Mouse (Mus musculus): ENCODE results near the gene Hoxc11.
A peak's percentile ranks its signal among the peaks of the same experiment; 100 is the strongest.

Gene Hoxc11

DNA sequence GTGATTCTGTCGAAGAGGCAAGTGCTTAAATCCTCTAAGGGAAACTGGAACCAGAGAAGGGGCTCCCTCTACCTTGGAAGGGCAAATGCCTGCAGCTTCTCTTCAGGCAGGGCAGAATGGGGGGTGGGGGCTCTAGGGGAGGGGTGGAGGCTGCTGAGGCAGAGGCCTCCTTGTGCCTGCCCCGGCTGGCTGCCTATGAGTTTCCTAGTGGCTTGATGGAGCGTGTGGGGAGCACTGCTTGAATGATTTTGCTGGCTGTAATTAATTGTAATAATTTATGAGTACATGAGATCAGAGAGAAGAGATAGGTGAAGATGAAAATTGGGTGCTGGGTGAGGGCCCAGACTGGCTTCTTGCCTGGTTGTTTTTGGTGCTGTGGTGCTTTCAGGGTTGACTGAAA is 30.7 kb downstream of the Hoxc11 start:
- no peak for DNase-seq

DNA sequence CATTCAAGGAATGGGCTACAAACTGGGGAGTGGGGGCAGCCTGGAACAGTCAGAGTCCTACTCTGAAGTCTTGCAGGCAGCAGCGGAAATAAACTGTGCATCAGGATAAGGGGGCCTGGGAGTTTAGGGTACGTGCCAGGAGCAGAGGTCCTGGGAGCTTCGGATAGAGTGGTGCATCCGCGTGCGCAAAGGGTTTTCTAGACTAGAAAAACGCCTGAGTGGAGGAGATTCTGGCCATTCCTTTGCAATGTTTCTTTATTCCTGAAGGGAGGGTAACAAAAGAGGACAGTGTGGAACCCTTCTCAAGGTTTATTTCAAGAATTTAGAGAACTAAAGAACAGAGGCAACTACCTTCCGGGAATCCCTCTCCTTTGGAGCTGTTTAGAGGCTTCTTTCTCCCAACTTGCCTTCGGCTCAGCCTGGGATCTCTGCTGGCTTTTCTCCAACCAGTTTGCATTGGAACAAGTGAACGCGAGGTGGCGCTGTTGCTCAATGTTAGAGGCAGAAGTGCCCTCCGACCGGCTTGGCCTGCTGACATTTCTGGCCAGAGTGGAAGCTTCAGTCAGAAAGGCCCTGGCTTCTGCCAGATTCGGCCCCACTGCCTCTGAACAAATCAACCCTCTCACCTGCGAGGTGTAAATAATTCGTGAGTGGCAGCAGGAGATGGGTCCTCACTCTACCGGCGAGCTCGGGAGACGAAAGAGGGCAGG is 33.1 kb downstream of the Hoxc11 start:
- DNase-seq = peak; percentile 97

DNA sequence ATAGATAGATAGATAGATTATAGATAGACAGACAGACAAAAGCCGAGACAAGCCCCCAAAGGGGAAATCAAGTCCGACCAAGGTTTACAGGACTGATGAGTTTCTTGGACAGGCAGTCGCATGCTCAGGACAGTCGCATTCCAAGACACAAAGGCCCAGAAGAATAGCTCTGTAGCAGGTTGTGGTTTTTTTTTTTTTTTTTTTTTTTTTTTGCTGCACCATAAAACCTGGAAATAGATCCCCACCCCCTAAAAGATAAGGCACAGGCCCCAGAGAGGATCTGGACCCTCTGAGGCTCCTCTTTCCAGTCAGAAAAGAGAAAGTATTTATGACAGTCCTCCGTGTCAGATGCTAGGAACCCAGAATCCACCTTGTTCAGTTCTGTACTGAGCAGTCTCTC is 33.9 kb downstream of the Hoxc11 start:
- DNase-seq = no peak

DNA sequence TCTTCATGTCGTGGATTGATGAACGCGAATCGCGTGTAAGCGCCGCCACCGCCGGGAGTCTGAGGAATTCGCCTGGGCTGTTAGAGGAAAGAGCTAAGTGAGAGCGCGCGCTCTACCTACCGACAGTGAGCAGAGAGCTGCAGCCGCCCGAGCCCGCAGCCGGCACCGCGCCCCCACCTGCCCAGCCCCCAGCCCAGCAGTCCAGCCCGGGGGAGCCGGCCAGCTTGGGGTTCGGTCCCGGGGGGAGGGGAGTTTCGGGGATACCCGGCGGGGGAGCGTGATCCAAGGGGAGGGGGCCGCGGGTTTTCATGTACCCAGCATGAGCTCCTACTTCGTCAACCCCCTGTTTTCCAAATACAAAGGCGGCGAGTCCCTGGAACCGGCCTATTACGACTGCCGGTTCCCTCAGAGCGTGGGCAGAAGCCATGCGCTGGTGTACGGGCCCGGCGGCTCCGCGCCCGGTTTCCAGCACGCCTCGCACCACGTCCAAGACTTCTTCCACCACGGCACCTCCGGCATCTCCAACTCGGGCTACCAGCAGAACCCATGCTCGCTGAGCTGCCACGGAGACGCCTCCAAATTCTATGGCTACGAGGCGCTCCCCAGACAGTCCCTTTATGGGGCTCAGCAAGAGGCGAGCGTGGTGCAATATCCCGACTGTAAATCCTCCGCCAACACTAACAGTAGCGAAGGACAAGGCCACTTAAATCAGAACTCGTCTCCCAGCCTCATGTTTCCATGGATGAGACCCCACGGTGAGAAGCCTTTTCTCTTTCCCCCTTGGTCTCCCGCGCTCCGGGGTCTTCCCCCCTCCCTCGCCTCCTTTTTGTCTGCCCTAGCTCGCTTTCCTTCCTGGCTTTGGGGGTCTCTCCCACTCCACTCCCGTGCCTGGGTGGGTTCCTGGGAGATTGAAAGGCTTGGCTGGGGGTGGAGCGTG is 36.5 kb downstream of the Hoxc11 start, which contains the start of gene Hoxc8:
Gene Hoxc8 (plus strand): TSS at position 147 of the 937 bp plus-strand sequence.
- DNase-seq = no peak

DNA sequence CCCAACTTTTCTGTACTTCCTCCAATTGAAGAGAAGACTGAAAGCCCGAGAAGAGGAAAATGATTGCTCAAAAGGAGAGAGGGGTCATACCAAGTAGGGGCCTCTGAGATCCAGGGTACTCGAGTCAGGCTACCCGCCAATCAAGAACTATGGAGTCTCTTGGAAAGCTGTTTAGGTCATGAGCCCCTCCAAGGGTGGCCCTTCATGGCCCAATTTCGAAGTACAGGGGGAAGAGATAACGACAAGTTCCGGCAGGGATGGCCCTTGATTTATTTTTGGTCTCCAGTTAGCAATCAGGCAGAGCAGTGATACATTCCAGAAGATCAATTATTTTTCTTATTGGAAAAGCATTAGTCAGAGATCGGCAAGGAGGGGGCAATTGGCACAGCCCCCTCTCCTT is 37.6 kb downstream of the Hoxc11 start:
- DNase-seq = no peak

DNA sequence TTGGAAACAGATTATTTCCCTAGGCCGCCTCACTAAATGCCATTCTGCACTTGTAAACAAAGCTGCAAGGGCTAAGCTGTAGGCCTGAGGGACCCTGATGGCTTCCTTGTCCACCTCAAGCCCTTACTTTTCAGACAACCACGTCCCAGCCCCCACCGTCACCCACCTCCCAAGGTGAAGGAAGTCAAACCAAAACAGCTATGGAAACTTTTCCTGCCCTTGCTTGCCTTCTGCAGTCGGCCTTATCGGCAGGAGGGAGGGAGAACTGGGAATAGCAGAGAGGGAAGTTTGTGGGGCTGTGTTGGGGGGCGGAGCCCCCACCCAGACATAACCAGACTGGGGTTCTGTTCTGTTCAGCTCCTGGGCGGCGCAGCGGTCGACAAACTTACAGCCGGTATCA is 38.0 kb downstream of the Hoxc11 start:
- DNase-seq = no peak

DNA sequence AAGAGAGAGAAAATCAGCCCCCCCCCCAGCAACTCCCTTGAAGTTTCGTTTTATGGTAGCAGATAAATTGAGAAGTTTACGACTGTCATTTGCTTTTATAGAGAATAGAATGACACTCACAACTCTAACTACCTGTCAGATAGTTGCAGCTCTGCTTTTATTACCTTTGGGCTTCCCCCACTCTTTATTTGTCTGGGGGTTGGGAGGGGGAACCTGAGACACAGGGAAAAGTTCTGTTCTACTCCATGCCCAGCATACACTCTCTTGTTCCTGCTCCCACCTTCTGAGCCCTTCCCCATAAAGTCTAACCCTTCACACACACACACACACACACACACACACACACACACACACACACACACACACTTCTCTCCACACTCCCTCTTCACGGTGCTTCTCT is 38.6 kb downstream of the Hoxc11 start:
- no peak for DNase-seq

DNA sequence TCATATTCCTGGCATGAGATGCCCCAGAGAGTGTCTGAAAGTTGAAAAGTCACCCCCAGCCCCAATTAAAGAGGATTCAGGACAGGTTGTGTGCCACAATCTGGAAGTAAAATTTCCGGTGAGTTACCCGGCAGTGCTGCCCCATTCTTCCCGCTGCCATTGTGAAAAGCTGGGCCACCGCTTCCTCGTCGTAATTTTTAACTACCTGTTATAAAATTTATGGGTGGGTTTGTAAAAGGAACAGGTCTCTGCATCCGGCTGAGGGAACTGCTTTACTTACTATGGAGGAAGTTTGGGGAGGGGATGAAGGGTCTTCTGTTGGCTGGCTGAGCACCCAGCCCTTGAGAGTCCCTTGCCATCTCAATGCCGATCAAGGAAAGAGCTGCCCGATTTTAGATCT is 42.3 kb downstream of the Hoxc11 start:
- peak; percentile 6 for DNase-seq

DNA sequence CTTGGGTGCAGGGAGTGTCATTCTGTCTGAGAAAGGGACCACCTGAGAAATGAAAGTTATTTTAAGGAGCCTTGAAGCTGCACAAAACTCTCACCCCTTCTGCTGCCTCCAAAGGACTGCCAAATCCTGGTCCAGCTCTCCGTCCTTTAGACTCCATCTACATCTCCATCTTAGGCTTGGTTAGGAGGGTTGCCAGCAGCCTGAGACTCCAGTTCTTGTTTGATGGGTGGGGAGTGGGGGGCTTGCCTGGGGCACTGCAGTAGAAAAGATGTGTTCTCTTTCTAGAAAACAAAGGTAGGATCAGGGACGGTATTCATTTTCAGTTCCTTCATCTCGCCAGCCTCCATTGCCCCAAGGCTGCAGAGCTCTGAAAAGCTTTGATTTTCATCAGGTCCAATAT is 43.2 kb downstream of the Hoxc11 start:
- peak; percentile 19 for DNase-seq

DNA sequence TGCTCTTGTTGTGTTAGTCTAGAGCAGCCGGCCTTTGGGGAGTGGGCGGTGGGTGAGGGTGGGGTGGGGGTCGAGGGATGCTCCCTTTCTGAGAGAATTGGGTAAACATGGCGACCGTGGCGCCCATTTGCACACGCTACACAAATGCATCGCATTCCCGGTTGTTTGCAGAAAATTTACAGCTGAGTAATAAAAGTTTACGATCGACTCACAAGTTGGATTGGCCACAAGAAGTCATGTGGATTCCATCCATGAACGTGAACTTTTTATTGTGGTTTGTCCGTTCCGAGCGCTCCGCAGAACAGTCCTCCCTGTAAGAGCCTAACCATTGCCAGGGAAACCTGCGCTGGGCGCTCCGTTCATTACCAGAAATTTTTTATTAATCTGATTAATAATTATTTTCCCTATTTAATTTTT is 43.7 kb downstream of the Hoxc11 start, which contains the start of gene Hoxc6:
Gene Hoxc6 (plus strand): TSS at position 319 of the 417 bp plus-strand sequence.
- peak; percentile 73 for DNase-seq

DNA sequence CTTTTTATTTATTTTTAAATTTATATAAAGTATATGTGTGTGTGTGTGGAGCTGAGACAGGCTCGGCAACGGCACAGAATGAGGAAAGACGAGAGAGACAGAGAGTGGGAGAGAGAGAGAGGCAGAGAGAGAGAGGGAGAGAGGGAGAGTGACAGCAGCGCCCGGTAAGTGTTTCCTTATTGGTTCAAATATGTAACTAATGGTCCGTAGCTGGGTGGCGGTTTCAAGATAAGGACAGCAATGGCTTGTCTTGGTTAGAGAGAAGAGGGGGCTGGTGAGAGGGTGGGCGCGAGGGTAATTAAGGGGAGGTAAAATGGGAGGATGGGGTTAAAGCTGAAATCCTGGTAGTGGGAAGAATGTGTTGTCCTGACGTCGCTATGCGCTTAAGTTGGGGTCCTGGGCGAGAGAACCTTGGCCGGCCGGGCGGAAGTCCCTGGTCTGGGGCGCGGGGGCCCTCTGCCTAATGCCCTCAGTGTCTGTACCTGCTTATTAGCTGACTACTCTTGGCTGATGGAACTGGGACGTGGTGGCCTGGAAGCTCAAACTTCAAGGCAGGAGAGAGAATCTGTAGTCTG is 44.5 kb downstream of the Hoxc11 start:
- DNase-seq = no peak

DNA sequence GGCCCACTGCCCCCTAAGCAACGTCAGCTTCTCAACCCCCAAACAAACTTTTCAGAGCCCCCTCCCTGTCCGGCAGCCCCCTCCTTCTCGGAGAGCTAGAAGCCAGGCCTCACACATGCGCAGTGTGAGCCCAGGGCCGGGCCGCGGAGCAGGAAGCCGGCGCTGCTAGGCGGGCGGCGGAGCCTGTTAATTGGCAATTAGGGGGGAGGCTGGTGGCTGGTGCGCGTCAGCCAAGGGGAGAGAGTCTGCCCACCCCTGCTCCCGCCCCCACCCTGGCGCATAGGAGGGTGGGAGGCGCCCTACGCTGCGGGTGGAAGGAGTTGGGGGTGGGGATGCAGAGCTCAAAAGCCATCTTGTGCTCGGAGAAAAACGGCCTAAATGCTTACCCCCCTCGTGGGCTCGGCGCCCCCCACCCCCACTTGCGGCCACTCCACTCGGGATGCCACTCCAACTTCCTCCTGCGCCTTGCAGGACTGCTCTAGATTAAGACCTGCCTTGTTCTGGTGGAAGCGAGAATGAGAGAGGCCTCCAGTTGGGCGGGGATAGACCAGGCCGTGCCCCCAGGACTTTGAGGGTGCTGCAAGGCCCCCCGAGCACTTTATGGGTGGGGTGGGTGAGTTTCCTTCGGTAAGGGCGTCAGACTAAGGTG is 45.1 kb downstream of the Hoxc11 start:
- DNase-seq = peak; percentile 92

DNA sequence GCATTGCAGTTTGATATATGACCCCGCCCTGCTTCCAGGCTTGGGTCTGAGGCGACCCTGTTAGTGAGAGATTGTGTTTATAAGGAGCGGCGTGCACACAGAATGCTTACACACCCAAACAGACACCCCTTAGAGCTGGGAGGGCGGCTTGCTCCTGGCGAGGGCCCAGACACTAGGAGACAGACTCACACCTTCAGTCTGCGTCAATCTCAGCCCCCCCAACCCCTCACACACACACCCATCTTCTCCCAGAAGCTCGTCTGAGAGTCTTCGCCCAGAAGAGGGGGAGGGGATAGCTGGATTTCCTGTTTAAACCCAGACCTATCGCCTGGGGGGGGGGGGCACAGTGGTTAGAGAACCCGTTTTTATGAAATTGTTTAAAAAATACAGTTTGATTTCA is 45.7 kb downstream of the Hoxc11 start:
- peak; percentile 44 for DNase-seq

DNA sequence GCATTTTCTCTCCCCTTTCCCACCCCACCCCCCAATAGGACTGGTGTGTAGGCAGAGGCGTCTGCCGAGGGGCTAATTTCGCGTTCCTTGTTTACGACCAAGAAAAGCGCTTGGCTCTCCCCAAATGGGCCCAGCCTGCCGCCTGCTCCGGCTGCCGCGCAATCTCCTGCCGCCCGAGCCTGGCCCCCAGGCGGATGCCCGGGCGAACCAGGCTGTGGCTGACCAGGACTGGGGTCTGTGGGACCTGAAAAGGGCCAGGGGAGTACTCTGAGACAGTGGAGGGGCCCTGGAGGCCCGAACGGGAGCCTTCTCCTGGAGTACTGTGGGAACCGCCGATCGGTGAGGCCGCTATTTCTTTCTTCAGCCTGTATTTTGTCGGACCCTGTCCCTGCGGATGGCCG is 46.3 kb downstream of the Hoxc11 start:
- DNase-seq = no peak

DNA sequence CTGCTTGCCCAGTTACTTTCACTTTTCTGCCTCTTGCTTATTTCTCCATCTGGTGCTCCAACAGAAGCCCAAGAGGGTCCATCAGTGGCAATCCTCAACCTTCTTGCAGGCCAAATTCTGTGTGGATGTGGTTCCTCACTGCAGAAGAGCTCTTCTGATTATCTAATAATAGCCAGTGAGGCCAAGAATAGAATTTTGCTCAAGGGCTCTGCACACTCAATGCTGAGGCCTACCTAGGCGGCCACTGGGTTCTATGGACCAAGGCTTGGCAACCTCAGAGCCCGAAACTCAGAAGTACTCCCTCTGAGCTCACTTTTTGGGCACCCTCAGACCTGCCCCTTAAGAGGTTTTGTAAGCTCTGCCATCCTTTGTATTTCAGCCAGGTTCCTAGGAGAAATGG is 47.1 kb downstream of the Hoxc11 start:
- no peak for DNase-seq

DNA sequence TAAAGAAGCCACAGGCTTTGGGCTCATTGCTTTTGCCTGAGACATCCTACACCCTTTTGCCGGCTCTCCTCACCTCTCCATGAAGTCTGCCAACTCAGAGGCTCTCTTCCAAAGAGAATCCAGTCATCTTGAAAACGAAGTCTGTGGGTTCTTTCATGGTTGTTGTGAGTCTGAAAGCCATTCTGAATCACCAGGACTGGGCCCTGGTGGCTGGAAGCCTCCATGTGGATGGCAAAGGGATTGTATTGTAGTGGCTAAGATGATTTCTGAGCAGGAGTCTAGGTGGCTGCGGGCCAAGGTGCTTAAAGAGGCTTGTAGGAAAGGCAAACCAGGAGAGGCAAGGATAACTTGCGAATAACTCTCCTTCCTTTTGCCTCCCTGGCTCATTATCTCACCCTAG is 47.9 kb downstream of the Hoxc11 start:
- peak; percentile 47 for DNase-seq

DNA sequence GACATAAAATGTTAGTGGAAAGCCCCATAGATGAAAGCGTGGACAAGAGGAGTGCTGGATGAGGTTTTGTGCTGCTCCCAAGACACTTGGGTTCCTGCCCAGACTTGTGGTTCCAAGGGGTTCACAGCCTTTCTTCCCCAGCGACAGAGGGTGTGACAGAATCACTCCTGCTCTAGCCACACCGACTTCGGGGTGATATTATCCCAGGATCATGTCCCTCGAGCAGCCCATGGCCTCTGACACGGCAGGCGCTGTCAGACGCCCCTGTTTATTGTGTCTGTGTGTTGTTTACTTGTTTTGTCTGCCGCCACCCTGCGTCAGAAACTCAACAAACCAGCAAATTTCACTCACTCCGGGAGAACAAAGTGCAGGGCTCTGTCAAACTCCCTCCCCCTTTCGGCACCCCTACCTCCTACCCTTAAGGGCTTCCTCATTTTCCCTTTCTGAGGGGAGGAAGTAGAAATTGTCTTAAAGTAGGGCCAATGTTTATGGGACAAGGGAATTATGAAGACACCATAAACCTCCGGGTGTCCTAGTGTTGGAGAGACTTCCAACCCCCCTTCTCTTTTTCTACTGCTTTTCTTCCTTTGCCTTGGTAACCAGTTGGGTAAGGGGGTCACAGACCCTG is 48.7 kb downstream of the Hoxc11 start:
- no peak for DNase-seq

DNA sequence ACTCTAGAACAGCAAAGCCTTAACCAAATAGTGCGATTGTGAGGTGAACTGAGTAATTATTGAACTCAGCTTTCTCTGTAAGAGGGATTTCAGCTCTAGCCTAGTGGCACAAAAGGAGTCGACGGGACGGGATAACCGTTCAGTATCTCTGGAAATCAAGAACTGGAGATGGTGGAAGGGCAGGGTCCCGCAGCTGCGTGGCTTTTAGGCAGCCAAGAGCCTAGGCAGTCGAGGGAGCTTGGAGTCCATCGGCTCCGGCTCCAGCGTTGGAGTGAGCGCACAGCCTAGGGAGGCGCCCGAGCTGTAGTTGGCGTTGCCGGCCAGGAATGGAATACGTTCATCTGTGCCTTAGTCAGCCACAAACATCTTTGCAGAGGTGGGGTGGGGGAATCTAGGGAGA is 51.1 kb downstream of the Hoxc11 start:
- DNase-seq = no peak

DNA sequence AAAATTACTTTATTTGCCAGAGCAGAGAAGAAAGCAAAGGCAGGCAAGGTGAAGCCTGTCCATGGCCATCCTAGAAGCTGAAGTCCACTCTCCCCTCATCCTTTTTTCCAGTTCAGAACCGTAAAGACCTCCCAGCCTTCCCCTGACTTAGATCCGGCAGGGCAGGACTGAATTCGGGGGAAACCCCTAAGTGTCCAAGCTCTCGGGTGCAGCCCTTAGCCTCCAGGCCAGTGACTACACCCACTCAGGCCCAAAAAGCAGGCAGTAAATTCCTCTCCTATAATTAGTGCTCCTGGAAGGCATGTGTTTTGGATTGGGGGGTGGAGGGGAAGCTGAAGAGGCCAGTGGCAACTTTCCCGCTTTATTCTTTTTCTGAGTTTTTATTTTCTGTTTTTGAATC is 51.6 kb downstream of the Hoxc11 start:
- no peak for DNase-seq

DNA sequence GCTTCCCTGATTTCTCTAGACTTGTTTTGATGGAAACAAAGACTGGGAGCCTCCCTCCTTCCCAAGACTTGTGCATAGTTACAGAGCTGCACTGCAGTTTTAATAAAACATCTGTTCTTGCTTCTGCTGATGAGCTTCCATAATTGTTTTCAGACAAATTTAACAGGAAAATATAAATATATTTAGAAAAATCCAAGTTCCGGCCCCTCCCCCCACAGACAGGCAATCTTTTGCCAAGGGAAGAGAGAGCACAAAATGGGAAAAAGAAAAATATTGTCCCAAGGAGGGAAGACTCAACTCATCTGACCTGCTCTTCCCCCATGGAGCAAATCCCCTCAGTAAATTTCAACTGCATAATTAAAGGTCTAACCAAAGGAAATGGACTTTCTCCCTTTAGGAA is 52.1 kb downstream of the Hoxc11 start:
- no peak for DNase-seq

Measured in kidney, adult 9 months (tissue).